Mouse (Mus musculus) heart, adult 8-10 months (tissue): ENCODE data around the gene Cldn5. TPM values are rescaled to one million over a fixed set of nuclear protein-coding genes. Genes with fewer than 3 reads are reported as not detected.

ENCODE experiments used
- DNase-seq: peaks from one replicate; pipeline ENCODE4 v3.0.0; 2022; ENCODE audit warnings: low spot score
- total RNA-seq, 4 experiments: library from RNA; stranded (reverse); gene quantifications; 2 replicates each; pipeline ENCODE4 v1.2.4; 2022

The Cldn5 gene
- total RNA-seq: 10 to 100 TPM; 13.1 to 24.3 (median 15.1) TPM

GRCm38 (mm10) chr16:18776556-18777100 lies at the start of gene Cldn5:
Gene Cldn5, plus strand, starts transcription at chr16:18776847.
- peak; percentile 79 for DNase-seq

DNA sequence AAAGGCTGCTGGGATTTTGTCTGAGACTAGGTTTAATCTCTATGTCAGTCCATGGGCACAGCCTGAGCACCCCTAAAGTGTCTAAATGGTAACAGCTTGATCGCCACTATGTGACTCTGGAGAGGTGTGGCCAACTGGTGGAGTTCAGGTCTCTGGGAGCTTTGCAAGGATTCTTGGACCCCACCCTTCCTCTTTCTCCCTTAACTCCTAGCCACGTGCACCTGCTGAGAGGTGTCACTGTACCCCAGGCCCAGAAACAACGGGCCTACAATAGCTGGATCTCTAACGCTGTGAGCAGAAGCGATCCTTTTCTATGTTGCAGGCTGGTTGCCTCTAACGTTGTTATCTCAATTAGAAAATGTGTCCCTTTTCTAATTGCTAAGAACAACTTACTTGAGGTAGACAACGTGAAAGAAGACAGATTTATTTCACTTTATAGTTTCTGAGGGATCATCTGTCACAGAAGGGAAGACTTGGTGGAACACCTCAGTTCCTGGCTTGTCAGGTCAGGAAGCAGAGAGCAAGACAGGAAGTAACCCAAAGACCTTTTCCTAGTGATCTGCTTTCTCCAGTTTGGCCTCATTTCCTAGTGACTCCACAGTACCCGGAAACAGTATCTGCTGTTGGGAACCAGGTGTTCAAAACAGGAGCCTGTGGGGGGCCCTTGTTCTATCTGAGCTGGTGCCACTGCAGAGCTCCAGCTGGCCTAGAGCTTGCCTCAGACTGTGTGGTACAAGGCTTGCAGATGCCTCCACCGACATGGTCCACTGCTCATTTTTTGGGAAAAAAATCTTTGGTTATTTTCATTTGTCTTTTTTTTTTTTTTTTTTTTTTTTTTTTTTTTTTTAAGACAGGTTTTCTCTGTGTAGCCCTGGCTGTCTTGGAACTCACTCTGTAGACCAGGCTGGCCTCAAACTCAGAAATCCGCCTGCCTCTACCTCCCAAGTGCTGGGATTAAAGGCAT lies 48.8 kb upstream of the Cldn5 start:
- DNase-seq: no peak

GRCm38 (mm10) chr16:18729185-18729584 lies 47.5 kb upstream of the Cldn5 start:
- no peak for DNase-seq

- no peak for DNase-seq
Measured at GRCm38 (mm10) chr16:18730640-18731039, 46.0 kb upstream of the Cldn5 start.

- peak; percentile 83 for DNase-seq
Measured at GRCm38 (mm10) chr16:18733100-18733956, 43.3 kb upstream of the Cldn5 start.

DNA sequence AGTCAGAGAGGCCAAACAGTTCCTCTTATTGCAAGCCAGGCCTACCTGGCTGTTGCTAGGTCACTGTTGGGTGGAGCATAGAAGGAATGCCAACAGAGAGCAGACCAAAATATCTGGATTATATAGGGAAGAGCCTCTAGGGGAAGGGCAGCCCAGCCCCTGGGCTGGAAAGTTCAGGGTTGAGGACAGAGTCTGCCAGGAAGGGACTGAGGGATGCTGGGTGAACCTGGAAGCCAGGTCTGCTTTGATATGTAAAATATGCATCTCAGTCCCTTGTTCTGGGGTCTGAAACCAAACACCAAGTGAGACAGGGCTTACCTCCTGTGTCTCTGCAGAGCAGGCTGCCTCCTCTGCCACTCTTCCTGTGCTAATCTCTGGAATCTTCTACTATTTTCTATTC lies 38.3 kb upstream of the Cldn5 start:
- no peak for DNase-seq

DNA sequence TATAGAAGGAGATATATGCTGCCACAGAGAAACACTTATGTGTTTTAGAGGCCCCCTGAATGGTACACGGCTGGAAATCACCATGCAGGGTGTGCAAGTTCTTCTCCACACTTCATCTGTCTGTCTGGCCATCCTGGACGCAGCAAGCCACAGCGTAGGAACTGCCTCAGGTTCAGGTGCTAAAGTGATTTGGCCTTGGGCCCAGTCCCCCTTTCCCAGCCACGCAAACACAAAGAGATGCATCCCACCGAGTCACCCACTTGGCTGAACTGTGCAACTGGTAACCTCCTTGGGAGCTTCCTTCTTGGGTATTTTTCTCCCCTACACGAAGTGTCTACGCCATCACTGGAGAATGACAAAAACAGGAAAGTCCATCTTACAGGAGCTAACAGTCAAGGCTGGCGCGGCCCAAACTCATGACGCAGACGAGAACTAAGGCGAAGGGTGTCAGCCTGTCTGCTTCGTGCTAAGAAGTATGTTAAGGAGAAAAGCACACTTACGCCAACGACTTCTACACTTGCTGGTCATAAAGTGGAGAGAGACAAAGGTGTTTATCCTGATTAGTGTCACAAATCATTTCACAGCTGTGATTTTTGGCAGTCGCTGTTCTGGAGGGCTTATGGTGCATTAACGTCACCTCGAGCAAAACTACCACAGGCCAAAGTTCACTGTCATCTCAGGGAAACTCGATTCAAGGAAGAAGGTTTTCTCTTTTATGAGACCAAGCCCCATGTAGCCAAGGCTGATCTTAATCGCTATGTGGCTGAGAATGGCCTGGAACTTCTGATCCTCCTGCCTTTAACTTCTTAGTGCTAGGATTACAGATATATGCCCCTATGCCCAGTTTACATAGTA lies 30.2 kb upstream of the Cldn5 start:
- peak; percentile 76 for DNase-seq

DNA sequence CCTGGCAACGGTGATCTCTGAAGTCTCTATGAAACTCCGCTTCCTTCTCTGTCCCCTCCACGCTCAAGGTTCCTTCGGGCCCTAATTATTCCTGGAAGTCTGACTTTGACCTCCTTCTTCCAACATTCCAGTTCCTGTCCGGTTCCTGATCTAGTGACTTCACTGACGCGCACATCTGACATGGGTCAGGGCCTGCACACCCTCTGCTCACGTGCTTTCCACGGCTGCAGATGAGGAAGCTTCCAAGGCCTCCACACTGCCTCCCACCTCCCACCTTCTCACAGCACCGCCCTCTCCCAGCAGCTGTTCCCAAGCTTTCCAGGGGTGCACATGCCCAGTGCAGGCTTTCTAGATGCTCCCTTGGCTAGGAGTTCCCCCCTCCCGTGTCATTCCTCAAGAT lies 25.5 kb upstream of the Cldn5 start:
- no peak for DNase-seq

DNA sequence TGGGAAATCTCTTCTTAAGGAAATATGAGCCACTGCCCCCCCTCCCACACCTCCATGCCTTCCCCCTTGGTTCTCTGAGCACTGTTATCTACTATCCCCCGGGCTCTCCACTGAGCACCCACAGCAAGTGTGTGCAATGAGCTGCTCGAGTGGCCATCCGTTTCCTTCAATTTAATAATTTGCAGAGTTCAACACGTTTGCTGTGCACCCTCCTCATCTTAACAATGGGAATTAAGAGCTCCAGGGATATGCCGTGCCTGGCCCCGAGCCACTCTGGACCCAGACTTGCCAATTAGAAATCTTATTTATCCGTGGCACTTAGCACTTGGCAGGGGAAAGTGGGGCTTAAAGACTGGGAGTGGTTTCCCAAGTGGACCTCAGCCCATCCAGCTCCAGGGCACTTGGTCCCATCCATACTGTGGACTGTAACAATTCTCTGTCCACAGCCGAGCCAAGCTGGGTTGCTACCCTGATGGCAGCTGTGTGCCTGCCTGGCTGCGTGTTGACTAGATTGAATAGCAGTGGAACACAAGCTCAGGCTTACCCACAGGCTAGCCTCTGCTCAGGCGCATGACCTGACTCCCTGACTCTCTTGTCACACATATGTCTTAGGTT lies 24.7 kb upstream of the Cldn5 start:
- DNase-seq: no peak

DNA sequence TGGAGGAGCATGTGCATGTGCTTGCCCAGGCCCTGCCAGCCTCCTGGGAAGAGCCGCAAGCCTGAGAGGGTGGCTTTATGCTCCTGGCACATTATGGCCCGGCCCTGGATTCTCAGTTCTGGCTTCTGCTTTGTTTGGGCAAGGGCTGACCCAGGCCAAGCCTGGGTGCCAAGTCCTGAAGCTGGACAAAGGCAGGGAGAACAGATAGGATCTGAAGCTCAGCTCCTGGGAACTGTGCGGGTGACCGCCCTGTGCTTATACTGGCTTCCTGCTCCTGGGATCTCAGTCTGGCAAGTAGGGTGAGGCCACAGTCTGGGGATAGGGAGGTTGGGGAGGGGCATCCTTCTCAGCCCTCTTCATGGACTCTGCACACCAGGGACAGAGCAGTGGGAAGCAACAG lies 14.9 kb upstream of the Cldn5 start:
- DNase-seq: no peak

GRCm38 (mm10) chr16:18762960-18763359 lies 13.7 kb upstream of the Cldn5 start:
- DNase-seq: no peak

GRCm38 (mm10) chr16:18766390-18766789 lies 10.3 kb upstream of the Cldn5 start:
- DNase-seq: no peak

GRCm38 (mm10) chr16:18769501-18769900 lies 7.1 kb upstream of the Cldn5 start:
- DNase-seq: no peak

- DNase-seq: no peak
Measured at GRCm38 (mm10) chr16:18773936-18774335, 2.7 kb upstream of the Cldn5 start.

GRCm38 (mm10) chr16:18775621-18776555 lies 759 bp upstream of the Cldn5 start:
- peak; percentile 77 for DNase-seq

DNA sequence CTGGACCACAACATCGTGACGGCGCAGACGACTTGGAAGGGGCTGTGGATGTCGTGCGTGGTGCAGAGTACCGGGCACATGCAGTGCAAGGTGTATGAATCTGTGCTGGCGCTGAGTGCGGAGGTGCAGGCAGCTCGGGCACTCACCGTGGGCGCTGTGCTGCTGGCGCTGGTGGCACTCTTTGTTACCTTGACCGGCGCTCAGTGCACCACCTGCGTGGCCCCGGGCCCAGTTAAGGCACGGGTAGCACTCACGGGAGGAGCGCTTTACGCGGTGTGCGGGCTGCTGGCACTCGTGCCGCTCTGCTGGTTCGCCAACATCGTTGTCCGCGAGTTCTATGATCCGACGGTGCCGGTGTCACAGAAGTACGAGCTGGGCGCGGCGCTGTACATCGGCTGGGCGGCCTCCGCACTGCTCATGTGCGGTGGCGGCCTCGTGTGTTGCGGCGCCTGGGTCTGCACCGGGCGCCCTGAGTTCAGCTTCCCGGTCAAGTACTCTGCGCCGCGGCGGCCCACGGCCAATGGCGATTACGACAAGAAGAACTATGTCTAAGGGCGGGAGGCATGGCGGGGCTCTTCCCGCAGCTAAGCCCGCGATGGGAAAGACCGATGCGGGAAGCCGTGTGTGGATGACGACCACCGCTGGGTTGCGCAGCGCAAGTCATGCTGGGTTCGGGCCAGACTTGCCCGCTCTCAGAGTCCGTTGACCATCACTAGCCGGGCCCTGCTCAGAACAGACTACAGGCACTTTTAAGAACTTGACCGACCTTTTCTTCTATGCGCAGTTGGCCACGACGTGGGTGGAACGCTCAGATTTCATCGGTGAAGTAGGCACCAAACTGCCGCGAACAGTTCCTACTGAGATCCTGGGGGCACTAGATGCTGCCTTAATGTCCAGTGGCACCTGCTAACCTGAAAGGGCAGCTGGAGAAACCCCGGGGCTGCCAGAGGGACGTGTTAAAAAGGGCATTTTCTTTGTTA lies 744 bp downstream of the Cldn5 start:
- no peak for DNase-seq

DNA sequence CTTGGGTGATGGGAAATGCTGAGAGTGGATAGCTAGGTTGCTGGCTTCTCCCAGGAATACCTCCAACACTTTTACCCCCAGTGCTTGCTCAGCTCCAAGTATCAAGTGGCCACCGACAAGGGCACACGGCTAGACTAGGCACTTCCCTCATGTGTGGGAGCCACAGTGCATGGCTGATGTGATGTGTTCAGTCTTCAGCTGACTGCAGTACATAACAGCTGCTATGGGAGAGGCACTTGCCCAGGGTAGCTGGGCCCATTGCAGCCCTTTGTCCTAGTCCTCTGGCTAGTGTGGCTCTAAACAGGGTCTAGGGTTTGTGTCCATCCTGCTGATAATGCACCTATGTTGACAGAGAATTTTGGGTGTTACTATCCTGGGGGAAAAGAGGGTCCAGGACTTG lies 1.8 kb downstream of the Cldn5 start:
- no peak for DNase-seq

- no peak for DNase-seq
Measured at GRCm38 (mm10) chr16:18781810-18782209, 5.2 kb downstream of the Cldn5 start.
